Mouse (Mus musculus): Measurements from ENCODE around the gene Arhgap28. TPM values are rescaled to one million over a fixed set of nuclear protein-coding genes. Genes with fewer than 3 reads are reported as not detected.

Arhgap28 gene
- under 1 TPM; 0.15 to 0.35 TPM for total RNA-seq (2021)
- long read RNA-seq, partial matches to known transcripts, result 1 of 2 reads
- long read RNA-seq, other reads (novel, unspliced or antisense), result 1 of 2 reads

GRCm38 (mm10) chr17:68003741-68004560 is at the start of gene Arhgap28:
Gene Arhgap28, minus strand, starts transcription at chr17:68004120.
- peak; percentile 23 to 66 for DNase-seq (ENCODE audit: low spot score in 2 of 2)

GRCm38 (mm10) chr17:68046341-68046675 is 42.4 kb upstream of the Arhgap28 start:
- no peak for DNase-seq (ENCODE audit: low spot score in 2 of 2)

GRCm38 (mm10) chr17:68045655-68046340 is 41.9 kb upstream of the Arhgap28 start:
- no peak for DNase-seq (ENCODE audit: low spot score in 2 of 2)

DNA sequence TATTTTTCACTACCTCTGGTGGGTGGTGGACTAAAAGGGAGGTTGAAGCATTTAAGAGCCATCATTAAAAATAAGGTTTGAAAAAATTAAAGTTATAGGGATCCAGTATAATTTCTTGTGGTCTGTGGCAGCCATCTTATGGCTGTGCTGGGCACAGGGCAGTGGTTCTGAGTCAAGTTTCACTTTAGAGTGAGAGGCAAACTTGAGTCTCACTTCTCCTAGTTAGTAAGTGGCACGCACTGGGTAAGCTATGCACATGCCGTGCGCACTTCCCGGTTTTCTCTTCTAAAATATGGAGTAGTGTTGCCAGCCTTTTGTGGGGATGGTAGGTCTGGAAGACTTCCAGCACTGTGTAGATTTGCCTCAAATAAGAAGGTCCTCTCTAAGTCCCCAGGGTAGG is 38.5 kb upstream of the Arhgap28 start:
- DNase-seq (ENCODE audit: low spot score in 2 of 2), result no peak

GRCm38 (mm10) chr17:68037011-68037410 is 33.1 kb upstream of the Arhgap28 start:
- DNase-seq (ENCODE audit: low spot score in 2 of 2), result no peak

DNA sequence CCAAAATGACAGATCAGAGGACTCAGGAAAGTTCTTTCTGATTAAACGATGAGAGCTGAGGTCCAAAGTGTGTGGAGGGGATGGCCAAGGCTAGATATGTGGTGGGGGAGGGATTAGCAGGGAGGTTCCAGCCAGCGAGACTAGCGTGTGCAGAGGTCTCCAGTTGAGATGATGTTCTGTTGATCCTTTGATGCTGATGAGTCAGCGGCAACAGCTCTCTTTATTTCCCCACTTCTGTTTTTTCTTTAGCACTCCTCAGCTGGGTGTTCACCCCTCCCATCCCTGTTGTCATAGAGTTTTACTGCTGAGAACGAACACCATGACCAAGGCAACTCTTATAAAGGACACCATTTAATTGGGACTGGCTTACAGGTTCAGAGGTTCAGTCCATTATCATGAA is 25.6 kb upstream of the Arhgap28 start:
- no peak for DNase-seq (ENCODE audit: low spot score in 2 of 2)

DNA sequence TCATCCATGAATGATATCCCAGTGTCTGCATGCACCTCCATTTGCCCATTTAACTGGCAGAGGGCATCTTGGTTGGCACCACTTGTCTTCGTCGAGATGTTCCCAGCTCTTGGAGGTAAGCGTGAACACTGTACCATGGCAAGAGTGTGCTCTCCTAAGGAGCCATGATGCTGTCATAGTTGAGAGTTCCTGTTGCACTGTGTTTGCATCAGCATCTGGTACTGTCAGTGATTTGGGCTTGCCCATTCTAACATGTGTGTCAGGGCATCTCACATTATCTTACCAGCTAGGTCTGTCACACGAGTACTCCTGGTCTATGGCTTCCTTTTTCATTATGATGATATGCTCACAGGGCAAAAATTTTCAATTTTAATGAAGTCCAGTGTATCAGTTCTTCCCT is 24.6 kb upstream of the Arhgap28 start:
- no peak for DNase-seq (ENCODE audit: low spot score in 2 of 2)

DNA sequence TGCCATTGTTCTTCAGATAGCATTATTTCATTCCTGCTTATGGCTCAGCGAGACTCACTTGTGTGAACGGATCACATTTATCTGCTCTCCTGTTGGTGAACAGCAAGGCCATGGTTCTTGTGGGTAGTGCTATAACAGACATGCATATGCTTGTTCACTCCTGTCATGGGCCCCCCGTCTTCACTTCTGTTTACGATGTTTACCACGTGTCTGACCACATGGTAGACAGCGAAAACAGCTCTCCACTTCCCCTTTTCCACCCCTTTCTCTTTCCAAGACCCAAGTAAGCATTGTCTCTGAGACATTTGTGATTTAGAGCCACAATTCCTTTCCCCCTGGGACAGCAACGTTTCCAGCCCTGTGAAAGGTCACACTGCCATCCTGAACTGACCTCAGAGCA is 20.4 kb upstream of the Arhgap28 start:
- DNase-seq (ENCODE audit: low spot score in 2 of 2), result no peak

- no peak for DNase-seq (ENCODE audit: low spot score in 2 of 2)
These were observed 15.6 kb upstream of the Arhgap28 start for GRCm38 (mm10) chr17:68019466-68020065.

- DNase-seq (ENCODE audit: low spot score in 2 of 2), result no peak
These were observed 13.2 kb upstream of the Arhgap28 start for GRCm38 (mm10) chr17:68017095-68017494.

GRCm38 (mm10) chr17:68011606-68012005 is 7.7 kb upstream of the Arhgap28 start:
- no peak for DNase-seq (ENCODE audit: low spot score in 2 of 2)

GRCm38 (mm10) chr17:68010041-68010440 is 6.1 kb upstream of the Arhgap28 start:
- no peak for DNase-seq (ENCODE audit: low spot score in 2 of 2)

- DNase-seq (ENCODE audit: low spot score in 2 of 2), result no peak
These were observed 836 bp upstream of the Arhgap28 start for GRCm38 (mm10) chr17:68004581-68005330.

DNA sequence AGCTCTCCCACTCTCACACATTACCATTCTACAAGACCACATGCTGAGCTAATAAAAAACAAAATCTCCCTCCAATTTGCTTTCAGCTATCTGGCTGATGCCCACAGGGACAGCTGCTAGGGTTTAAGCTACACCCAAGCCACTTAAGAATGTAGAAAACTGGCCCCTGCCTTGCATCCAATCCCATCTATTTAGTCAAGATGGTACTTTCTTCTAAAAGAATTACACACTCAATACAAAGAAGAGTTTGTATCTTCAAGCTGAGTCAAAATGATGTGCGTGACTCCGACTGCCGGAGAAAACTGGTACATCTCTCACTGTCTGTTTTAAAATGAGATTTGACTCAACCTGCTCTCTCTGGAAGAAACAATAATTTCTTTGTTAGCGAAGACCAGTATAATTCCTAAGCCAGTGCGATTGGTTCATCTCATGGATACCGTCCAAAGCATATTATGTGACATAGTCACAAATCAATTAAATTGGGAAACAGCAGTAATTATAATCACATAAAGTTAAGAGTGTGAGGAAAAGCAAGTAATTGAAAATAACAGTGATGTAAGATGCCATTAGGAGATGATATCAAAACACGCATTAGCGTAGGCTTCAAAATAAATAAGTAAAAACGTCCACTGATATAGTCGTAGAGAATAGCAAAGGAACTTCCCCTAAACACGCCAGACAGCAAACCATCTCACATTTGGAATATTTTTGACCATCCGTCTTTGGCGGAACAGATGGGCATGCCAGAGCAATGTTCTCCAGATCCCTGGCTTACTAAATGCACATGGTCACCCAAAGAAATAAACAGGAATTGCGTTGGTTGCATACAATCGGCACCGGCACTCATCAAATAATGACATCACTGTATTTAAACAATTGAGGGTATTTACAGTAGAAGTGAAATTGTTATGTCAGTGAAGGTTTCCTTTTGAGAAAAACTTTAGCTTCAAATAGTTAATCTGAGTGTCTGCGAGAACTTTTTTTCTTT is 1.0 kb downstream of the Arhgap28 start:
- peak in 1 of 2 experiments; percentile 3 for DNase-seq (ENCODE audit: low spot score in 2 of 2)

DNA sequence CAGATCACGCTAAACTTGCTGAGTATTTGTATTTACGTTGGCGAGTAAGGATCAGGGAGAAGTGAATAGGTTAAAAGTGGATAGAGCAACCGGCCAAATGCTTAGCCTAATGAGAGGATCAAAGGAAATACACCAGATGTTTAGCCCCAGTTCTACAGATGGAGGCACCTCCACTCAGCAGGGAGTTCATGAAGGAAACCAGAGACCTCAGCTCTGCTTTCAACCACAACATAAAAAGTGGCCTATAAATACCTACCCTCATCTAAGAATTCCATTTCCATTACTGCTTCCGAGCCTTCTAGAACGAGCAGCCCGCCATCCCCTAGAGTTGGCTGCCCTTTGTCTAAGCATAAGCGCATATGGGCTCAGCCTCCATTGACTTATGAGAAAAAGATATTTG is 4.1 kb downstream of the Arhgap28 start:
- DNase-seq (ENCODE audit: low spot score in 2 of 2), result no peak

DNA sequence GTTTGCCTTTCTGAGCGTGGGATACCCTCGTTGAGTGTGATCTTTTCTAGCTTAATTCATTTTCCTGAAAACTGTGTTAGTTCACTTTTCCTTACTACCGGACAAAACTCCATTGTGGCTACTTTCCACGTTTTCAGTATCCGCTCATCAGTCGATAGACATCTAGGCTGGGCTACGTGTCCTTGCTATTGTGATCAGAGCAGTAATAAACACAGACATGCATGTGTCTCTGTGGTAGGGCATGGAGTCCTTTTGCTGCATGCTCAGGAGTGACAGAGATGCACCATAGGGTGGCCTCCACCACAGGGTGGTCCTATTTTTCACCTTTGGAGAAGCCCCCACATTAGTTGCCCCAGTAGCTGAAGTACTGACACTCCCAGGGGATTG is 7.2 kb downstream of the Arhgap28 start:
- no peak for DNase-seq (ENCODE audit: low spot score in 2 of 2)

- no peak for DNase-seq (ENCODE audit: low spot score in 2 of 2)
These were observed 7.7 kb downstream of the Arhgap28 start for GRCm38 (mm10) chr17:67996097-67996768.

DNA sequence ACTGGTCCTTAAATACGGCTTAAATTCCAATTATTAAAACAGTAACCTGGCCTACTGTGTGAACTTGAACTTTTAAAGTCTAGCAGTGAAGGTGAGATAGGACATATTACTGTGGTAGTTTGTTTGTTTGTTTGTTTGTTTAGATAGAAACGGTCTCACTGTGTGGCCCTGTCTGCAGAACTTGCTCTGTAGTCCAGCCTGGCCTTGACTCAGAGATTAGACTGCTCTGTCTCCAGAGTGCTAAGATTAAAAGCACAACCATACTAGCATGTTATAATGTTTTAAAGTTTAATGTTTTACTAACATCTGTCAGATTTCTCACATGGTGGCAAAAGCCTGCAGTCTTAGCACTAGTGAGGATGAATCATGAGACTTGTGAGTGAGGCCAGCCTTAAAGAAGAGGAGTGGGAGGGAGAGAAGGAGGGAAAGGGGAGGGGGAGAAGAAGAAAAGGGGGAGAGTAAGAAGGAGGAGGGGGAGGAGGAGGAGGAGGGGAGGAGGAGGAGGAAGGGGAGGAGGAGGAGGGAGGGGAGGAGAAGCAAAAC is 8.6 kb downstream of the Arhgap28 start:
- DNase-seq (ENCODE audit: low spot score in 2 of 2), result no peak

- DNase-seq (ENCODE audit: low spot score in 2 of 2), result no peak
These were observed 9.1 kb downstream of the Arhgap28 start for GRCm38 (mm10) chr17:67994861-67995260.

Measured in layer of hippocampus, adult 18-20 months (tissue).